Mouse (Mus musculus) spleen, postnatal 14 days (tissue): ENCODE data around the gene Gal3st1.

Experiments
- DNase-seq, 2 experiments: peaks; one replicate each; pipeline ENCODE4 v3.0.0; 2021 to 2022; ENCODE audit warnings: low spot score in 2 of 2

The Gal3st1 gene

GRCm38 (mm10) chr11:4031961-4032360 is 48.5 kb downstream of the Gal3st1 start:
- DNase-seq, result no peak

GRCm38 (mm10) chr11:4033471-4033870 is 50.0 kb downstream of the Gal3st1 start:
- DNase-seq, result no peak

GRCm38 (mm10) chr11:4034169-4034568 is 50.7 kb downstream of the Gal3st1 start:
- no peak for DNase-seq

DNA sequence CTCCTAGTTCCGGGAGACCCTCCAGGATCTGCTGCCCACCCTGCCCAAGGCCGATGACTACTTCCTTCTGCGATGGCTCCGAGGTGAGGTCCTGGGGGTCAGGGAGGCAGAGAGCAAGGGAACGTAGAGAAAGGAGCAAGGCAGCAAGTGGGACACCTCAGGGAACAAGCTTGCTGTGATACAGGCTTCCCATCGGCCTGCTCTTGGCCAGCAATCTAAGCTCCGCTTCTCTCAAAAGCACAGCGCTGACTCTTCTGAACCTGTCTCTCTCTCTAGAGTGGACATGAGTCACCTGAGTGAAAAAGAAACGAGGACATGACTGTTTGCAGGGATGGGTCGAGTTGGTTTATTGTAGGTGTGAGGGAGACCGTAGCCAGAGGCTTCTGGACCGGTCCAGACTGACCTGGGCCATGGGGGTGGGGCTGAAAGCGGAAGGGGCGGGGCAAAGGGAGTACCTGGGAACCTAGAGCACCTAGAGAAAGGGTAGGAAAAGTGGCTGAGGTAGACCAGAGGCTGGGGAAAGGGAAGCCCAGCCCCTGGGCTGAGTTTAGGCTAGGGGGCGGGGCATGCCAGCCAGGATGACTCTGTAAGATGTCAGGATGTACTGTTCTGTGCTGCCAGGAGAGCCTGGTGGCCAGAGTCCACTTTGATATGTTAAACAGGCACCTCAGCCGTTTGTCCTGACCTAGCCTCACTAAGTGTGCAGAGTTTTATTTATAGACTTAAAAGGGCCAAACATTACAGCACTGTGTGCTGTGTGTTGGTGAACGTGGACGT is 51.9 kb downstream of the Gal3st1 start:
- no peak for DNase-seq

GRCm38 (mm10) chr11:4035916-4036315 is 52.5 kb downstream of the Gal3st1 start:
- no peak for DNase-seq

DNA sequence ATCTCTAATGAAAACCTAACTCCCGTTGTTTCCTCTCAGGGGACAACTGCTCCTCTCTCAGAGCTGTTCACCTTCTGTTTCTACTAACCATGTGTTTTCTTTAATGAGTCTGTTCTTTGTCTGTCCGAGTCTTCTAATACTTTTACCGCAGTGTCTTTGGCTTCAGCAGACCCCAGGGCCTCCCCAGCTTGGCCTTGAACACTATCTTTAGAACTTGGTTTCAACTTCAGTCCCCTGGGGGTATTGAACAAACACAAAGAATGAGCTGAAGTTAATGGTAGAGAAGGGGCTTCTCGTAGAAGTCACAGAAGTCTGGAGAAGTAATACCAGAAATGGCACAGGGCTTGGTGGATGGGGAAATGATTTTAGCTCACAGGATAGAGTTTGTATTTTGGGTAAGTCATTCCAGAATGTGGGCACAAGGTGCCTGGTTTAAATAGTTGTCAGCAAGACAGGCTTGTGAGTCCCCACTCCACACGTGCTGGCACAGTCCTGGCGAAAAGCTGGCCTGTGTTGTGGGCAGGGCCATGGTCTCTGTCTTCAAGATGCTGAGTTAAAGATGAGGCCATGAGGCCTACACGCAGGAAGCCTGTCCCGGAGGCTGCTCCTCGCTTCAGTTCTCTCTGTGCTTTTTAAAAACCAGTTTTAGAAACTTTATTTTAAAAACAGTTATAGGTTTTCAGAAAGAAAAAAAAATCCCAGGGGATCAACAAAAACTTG is 53.1 kb downstream of the Gal3st1 start:
- no peak for DNase-seq

GRCm38 (mm10) chr11:4039951-4040350 is 56.5 kb downstream of the Gal3st1 start:
- DNase-seq, result no peak

DNA sequence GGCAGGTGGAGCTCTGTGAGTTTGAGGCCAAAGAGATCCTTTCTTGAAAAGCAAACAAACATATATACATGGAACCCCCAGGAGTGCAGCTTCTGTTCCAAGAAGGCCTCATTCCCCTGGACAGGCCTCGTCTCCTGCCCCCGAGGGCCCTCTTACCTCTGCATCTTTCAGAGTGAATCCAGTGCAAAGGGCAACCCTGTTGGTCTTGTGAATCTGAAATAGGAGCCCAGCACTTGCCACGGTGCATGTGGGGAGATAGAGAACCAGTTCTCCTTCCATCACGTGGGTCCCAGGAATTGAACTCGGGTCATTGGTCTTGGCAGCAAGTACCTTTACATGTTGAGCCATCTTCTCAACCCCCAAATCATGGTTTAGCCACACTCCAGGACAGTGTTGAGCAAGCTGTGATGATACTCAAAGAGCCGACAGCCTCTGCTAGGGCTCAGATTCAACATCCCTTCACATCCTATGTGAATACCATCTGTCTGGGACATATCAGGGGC is 57.7 kb downstream of the Gal3st1 start:
- no peak for DNase-seq

DNA sequence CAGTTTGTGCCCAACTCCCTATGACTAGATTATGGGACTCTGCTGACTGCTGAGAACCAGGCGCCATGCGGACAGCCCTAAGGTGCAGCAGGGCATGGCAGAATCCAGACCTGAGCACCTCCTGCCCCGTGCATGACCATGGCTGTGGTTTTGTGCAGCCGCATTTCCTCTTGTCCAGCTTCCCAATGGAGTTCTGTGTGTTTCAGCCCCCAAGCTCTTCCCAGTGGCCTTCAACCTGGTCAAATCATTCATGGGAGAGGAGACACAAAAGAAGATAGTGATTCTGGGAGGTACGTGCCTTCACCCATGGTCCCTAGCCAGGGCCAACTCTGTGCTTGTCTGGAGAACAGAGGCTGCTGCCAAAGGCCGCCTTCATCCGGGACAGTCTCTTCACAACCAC is 59.6 kb downstream of the Gal3st1 start:
- no peak for DNase-seq

- no peak for DNase-seq
Measured at GRCm38 (mm10) chr11:4046526-4046925, 63.1 kb downstream of the Gal3st1 start.

- no peak for DNase-seq
Measured at GRCm38 (mm10) chr11:4047766-4048165, 64.3 kb downstream of the Gal3st1 start.

DNA sequence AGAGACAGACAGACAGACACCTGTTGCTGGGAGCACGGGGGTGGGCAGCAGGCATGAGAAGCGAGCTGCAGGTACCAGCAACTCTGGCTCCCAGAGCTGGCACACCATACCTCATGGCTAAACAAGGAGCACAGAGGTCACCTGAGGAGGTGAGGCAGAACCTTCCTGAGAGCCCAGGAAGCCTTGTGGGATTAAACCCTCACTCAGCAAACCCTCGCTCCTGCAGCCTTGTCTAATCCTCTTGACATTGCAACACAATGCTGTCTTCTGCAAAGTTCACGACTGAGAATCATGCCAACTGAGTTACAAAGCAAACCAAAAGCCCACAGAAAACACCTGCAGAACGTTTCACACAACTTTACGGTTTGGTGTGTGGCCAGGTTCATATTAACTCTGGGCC is 65.0 kb downstream of the Gal3st1 start:
- no peak for DNase-seq
